Mouse (Mus musculus) liver, adult 2 months (tissue): Measurements from ENCODE around the gene Zfand5. TPM values are rescaled to one million over a fixed set of nuclear protein-coding genes. Genes with fewer than 3 reads are reported as not detected.
"Not testable (repeated sequence)": the region's sequence is repeated elsewhere in the genome, so short reads cannot be mapped to it uniquely, and the experiment has no call there.

Source experiments
- DNase-seq: peaks from one replicate; pipeline ENCODE4 v3.0.0-alpha.2; 2011; ENCODE audit warnings: low read depth, low spot score; ENCODE audit errors: extremely low read depth
- H3K27ac ChIP-seq: fragments of 200-500 bp; replicated peaks from 2 replicates; pipeline ENCODE4 v1.5.1; 2012; ENCODE audit warnings: low read depth, mild to moderate bottlenecking, control low read depth, inconsistent platforms, low read length; ENCODE audit not compliant: insufficient read depth
- H3K27me3 ChIP-seq: fragments of 200-500 bp; 2 replicates; pipeline ENCODE4 v1.6.1; 2012; ENCODE audit warnings: mild to moderate bottlenecking, moderate library complexity, low read length, inconsistent platforms; ENCODE audit not compliant: control insufficient read depth, insufficient read depth
- H3K36me3 ChIP-seq: fragments of 200-500 bp; 2 replicates; pipeline ENCODE4 v1.6.1; 2012; ENCODE audit warnings: low read length, inconsistent platforms; ENCODE audit not compliant: control insufficient read depth, insufficient read depth
- H3K4me1 ChIP-seq: fragments of 200-500 bp; 2 replicates; pipeline ENCODE4 v1.6.1; 2011; ENCODE audit warnings: low read length; ENCODE audit not compliant: control insufficient read depth, insufficient read depth
- H3K4me3 ChIP-seq: fragments of 200-500 bp; 2 replicates; pipeline ENCODE4 v1.5.1; 2011; ENCODE audit warnings: low read depth, mild to moderate bottlenecking, control low read depth, low read length, moderate library complexity; ENCODE audit not compliant: insufficient read depth
- H3K79me2 ChIP-seq: fragments of 200-500 bp; 2 replicates; pipeline ENCODE4 v1.6.1; 2012; ENCODE audit warnings: inconsistent platforms, mild to moderate bottlenecking, low read length, moderate library complexity; ENCODE audit not compliant: control insufficient read depth, insufficient read depth
- H3K9ac ChIP-seq: fragments of 200-500 bp; 2 replicates; pipeline ENCODE4 v1.6.1; 2012; ENCODE audit warnings: low read depth, mild to moderate bottlenecking, control low read depth, inconsistent platforms, low read length
- CTCF ChIP-seq: fragments of 200-500 bp; IDR thresholded peaks from 2 replicates; pipeline ENCODE4 v1.5.1; 2011; ENCODE audit warnings: low read depth, low read length, control low read depth
- POLR2A ChIP-seq: fragments of 200-500 bp; IDR thresholded peaks from 2 replicates; pipeline ENCODE4 v1.6.1; 2011; ENCODE audit warnings: low read length, control low read depth; ENCODE audit not compliant: insufficient read depth; ENCODE audit errors: extremely low read depth
- WGBS: fragments of 180-500 bp; shearing (Covaris S2); methylation state at CpG from one replicate; pipeline ENCODE4 v1.1.7; 2018; 5-methylcytosine and 5-hydroxymethylcytosine counted together
- polyA plus RNA-seq: library from polyadenylated mRNA; depleted of rRNA; stranded (reverse); fragments of >200 nt; gene quantifications from 2 replicates; pipeline ENCODE4 v1.2.3, GENCODE M21; 2012; rRNA removed
- total RNA-seq: library from RNA; depleted of rRNA; stranded (reverse); fragments of >200 nt; gene quantifications from 2 replicates; pipeline ENCODE4 v1.2.3, GENCODE M21; 2014; rRNA removed

Gene Zfand5
- total RNA-seq (37.9 and 39.7 TPM in 2 replicates), polyA plus RNA-seq (7.6 and 8.7 TPM in 2 replicates)

GRCm38 (mm10) chr19:21271741-21272654 lies at the start of gene Zfand5:
TSS of gene Zfand5 (plus strand) at chr19:21272278.
- Histone ChIP-seq H3K4me3 (peak within 1 kb of the TSS; percentile 74), H3K27ac (peak within 1 kb of the TSS; percentile 91), H3K9ac (peak within 1 kb of the TSS; percentile 97), H3K36me3 (peaks cover 8% of the 10 kb centered on the region), H3K27me3 (no peaks in the 10 kb centered on the region), H3K4me1 (peaks cover 5% of the 10 kb centered on the region; the same call in 1 of the 2 replicates), H3K79me2 (peaks cover 11% of the 10 kb centered on the region; the same call in 1 of the 2 replicates)
- under 1% methylated on average over 114 of the region's 118 CpGs for WGBS
- peak; percentile 87 for DNase-seq
- peak; percentile 100 for TF ChIP-seq POLR2A
- no peak for TF ChIP-seq CTCF

- WGBS, result 24% methylated on average over 4 of the region's 4 CpGs
- Histone ChIP-seq H3K27me3 (no peaks in the 10 kb centered on the region), H3K27ac (no peak overlapping the region), H3K79me2 (no peaks in the 10 kb centered on the region), H3K36me3 (no peaks in the 10 kb centered on the region), H3K9ac (no peak overlapping the region), H3K4me1 (peaks cover 3% of the 10 kb centered on the region), H3K4me3 (no peak overlapping the region)
- no peak for TF ChIP-seq POLR2A
- TF ChIP-seq CTCF, result no peak
- DNase-seq, result peak; percentile 55
Measured at GRCm38 (mm10) chr19:21227131-21227530, 44.9 kb upstream of the Zfand5 start.

- H3K4me3 ChIP-seq, result no peak overlapping the region
- H3K27me3 ChIP-seq, result no peaks in the 10 kb centered on the region
- WGBS, result 52% methylated on average over 2 of the region's 2 CpGs
- H3K9ac ChIP-seq, result no peak overlapping the region
- H3K27ac ChIP-seq, result no peak overlapping the region
- H3K79me2 ChIP-seq, result no peaks in the 10 kb centered on the region
- no peak for DNase-seq
- TF ChIP-seq CTCF (no peak), POLR2A (no peak)
- H3K4me1 ChIP-seq, result peaks cover 3% of the 10 kb centered on the region
- no peaks in the 10 kb centered on the region for H3K36me3 ChIP-seq
Measured at GRCm38 (mm10) chr19:21227754-21228153, 44.3 kb upstream of the Zfand5 start.

GRCm38 (mm10) chr19:21248730-21249129 lies 23.3 kb upstream of the Zfand5 start:
- H3K9ac ChIP-seq, H3K4me3 ChIP-seq, H3K36me3 ChIP-seq, DNase-seq, H3K4me1 ChIP-seq, H3K79me2 ChIP-seq, H3K27ac ChIP-seq, H3K27me3 ChIP-seq: not testable (repeated sequence)
- WGBS, result 82% methylated on average over 2 of the region's 2 CpGs

GRCm38 (mm10) chr19:21253846-21254245 lies 18.2 kb upstream of the Zfand5 start:
- Histone ChIP-seq H3K27ac (no peak overlapping the region), H3K36me3 (no peaks in the 10 kb centered on the region), H3K4me1 (no peaks in the 10 kb centered on the region), H3K79me2 (no peaks in the 10 kb centered on the region), H3K27me3 (no peaks in the 10 kb centered on the region), H3K4me3 (no peak overlapping the region), H3K9ac (no peak overlapping the region)
- no peak for DNase-seq
- 88% methylated on average over 2 of the region's 2 CpGs for WGBS
- no peak for TF ChIP-seq POLR2A

GRCm38 (mm10) chr19:21255920-21256319 lies 16.2 kb upstream of the Zfand5 start:
- TF ChIP-seq POLR2A (no peak), CTCF (no peak)
- no peaks in the 10 kb centered on the region for H3K79me2 ChIP-seq

More at GRCm38 (mm10) chr19:21255920-21256319, 16.2 kb upstream of the Zfand5 start:
- no peak overlapping the region for H3K27ac ChIP-seq
- no peak overlapping the region for H3K9ac ChIP-seq
- no peaks in the 10 kb centered on the region for H3K4me1 ChIP-seq
- 84% methylated on average over 3 of the region's 3 CpGs for WGBS
- DNase-seq, result no peak
- H3K27me3 ChIP-seq, result no peaks in the 10 kb centered on the region
- no peaks in the 10 kb centered on the region for H3K36me3 ChIP-seq
- no peak overlapping the region for H3K4me3 ChIP-seq
